Mouse (Mus musculus) embryonic facial prominence, embryonic 10.5 days (tissue): Measurements from ENCODE around the gene Ift52. TPM values are rescaled to one million over a fixed set of nuclear protein-coding genes. Genes with fewer than 3 reads are reported as not detected.

ENCODE experiments used
- DNase-seq: peaks from one replicate; pipeline ENCODE4 v3.0.0-alpha.2; 2017; ENCODE audit warnings: low spot score
- H3K27ac ChIP-seq: fragments of 300-500 bp; sonication (generic); replicated peaks from 2 replicates; pipeline ENCODE4 v1.5.1; 2016; ENCODE audit warnings: mild to moderate bottlenecking
- H3K27me3 ChIP-seq: fragments of 300-500 bp; sonication (generic); replicated peaks from 2 replicates; pipeline ENCODE4 v1.6.1; 2016; ENCODE audit warnings: low read depth, mild to moderate bottlenecking; ENCODE audit not compliant: poor library complexity, severe bottlenecking
- H3K36me3 ChIP-seq: fragments of 300-500 bp; sonication (generic); replicated peaks from 2 replicates; pipeline ENCODE4 v1.6.1; 2016; ENCODE audit warnings: mild to moderate bottlenecking, moderate library complexity
- H3K4me1 ChIP-seq: fragments of 300-500 bp; sonication (generic); 2 replicates; pipeline ENCODE4 v1.6.1; 2016
- H3K4me3 ChIP-seq: fragments of 300-500 bp; sonication (generic); 2 replicates; pipeline ENCODE4 v1.5.1; 2016; ENCODE audit warnings: mild to moderate bottlenecking, moderate library complexity
- H3K9me3 ChIP-seq: fragments of 300-500 bp; sonication (generic); 2 replicates; pipeline ENCODE4 v1.6.1; 2016; ENCODE audit warnings: mild to moderate bottlenecking
- WGBS: fragments of 180-500 bp; shearing (Covaris S2); methylation state at CpG from one replicate; pipeline ENCODE4 v1.1.7; 2016; 5-methylcytosine and 5-hydroxymethylcytosine counted together
- polyA plus RNA-seq: library from polyadenylated mRNA; unstranded; fragments of >200 nt; fragmentation: Nextera tagmentation; extraction: Ambion mirVana; gene quantifications from 2 replicates; pipeline ENCODE4 v1.2.1, GENCODE M21; 2016

The Ift52 gene
- polyA plus RNA-seq, 1 experiment from 2014 or later = 51.9 TPM

DNA sequence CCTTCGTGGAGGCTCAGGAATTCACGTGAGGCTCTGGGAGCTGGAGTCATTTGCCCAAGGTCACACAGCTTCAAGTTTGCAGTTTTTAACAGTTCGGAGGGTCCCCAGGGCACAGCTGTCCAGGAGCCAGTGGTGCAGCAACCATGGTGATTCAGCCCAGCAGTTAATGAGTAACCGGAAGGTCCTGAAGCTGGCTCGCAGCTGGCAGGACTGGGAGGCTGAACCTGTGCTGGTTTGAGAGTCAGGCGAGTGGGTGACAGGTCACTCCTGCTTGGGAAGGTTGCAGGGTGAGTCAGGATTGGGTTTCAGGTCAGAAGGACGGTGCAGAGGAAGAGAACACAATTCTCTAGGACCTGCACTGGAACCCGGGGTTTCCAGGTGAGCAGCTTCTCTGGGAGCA lies 29.9 kb upstream of the Ift52 start, which contains the start of gene Sgk2:
TSS of gene Sgk2 (plus strand) at position 113 of the 400 bp plus-strand sequence.
- Histone ChIP-seq H3K27ac (no peak within 1 kb of the TSS), H3K36me3 (no peaks in the 10 kb centered on the region), H3K9me3 (no peaks in the 10 kb centered on the region), H3K4me3 (no peak within 1 kb of the TSS), H3K27me3 (no peaks in the 10 kb centered on the region), H3K4me1 (0 out of 2 replicates have a peak, but pooled peaks cover 5% of the 10 kb centered on the region)
- 65% methylated on average over 8 of the region's 8 CpGs for WGBS
- DNase-seq = no peak

GRCm38 (mm10) chr2:162988235-162988634 lies 28.9 kb upstream of the Ift52 start:
- 90% methylated on average over 4 of the region's 4 CpGs for WGBS
- Histone ChIP-seq H3K36me3 (no peaks in the 10 kb centered on the region), H3K9me3 (no peaks in the 10 kb centered on the region), H3K27me3 (no peaks in the 10 kb centered on the region), H3K27ac (no peak overlapping the region), H3K4me1 (0 out of 2 replicates have a peak, but pooled peaks cover 5% of the 10 kb centered on the region), H3K4me3 (no peak overlapping the region)
- no peak for DNase-seq

GRCm38 (mm10) chr2:162991394-162992083 lies 25.6 kb upstream of the Ift52 start:
- WGBS = 33% methylated on average over 6 of the region's 6 CpGs
- no peak for DNase-seq
- Histone ChIP-seq H3K9me3 (no peaks in the 10 kb centered on the region), H3K4me3 (no peak overlapping the region), H3K27me3 (no peaks in the 10 kb centered on the region), H3K27ac (no peak overlapping the region), H3K36me3 (no peaks in the 10 kb centered on the region), H3K4me1 (0 out of 2 replicates have a peak, but pooled peaks cover 5% of the 10 kb centered on the region)

DNA sequence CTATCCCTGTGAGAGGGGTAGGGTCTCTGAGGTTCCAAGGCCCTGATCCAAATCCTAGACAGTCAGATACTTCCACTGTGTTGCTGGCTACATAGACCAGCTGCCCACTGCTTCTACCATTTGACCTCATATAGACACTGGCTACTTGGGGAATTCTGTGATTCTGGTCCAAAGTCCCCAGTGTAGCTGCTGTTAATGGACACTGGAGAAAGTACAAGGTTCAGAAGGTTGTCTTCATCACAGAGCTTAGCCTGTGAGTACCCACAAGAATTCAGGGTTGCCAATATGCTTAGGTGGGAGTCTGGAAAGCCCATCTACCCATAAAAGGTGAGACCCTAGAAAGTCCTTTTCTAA lies 25.1 kb upstream of the Ift52 start:
- H3K27me3 ChIP-seq = no peaks in the 10 kb centered on the region
- H3K4me3 ChIP-seq = no peak overlapping the region
- no peaks in the 10 kb centered on the region for H3K9me3 ChIP-seq
- DNase-seq = no peak
- 0 out of 2 replicates have a peak, but pooled peaks cover 4% of the 10 kb centered on the region for H3K4me1 ChIP-seq
- no peaks in the 10 kb centered on the region for H3K36me3 ChIP-seq
- no peak overlapping the region for H3K27ac ChIP-seq

DNA sequence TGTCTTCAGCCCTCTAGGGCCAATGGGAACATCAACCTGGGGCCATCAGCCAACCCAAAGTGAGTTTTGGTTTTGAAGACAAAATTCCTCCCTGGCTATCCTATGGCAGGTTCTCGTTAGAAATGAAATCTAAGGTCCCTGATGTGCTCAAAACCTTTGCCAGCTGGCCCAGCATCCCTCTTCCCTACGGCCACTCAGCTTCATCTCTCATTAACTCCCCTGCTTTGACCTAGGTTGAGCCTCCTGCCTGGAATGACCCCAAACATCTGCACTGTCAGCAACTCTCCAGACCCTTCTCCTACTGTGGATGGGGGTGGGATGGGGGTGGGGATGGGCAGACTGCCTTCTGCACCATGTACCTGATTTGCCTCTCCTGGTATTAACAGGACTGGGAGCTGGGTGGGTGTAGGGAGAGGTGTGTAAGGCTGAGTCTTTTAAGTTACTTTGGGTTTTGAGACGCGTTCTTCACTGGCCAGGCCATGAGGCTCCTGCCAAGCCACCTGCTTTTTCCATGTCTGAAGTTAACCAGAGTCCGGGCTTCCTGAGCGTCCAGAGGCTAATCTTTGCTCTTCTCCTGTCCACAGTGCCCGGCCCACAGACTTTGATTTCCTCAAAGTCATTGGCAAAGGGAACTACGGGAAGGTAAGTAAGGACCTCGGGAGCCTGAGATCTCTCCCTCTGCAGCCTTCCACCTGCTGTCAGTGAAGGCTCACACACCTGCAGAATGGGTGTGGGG lies 23.1 kb upstream of the Ift52 start:
- Histone ChIP-seq H3K27me3 (peaks cover 2% of the 10 kb centered on the region; the same call in 1 of the 2 replicates), H3K36me3 (no peaks in the 10 kb centered on the region), H3K9me3 (no peaks in the 10 kb centered on the region), H3K4me1 (peaks cover 4% of the 10 kb centered on the region), H3K27ac (no peak overlapping the region), H3K4me3 (no peak overlapping the region)
- no peak for DNase-seq
- WGBS = 81% methylated on average over 9 of the region's 9 CpGs

DNA sequence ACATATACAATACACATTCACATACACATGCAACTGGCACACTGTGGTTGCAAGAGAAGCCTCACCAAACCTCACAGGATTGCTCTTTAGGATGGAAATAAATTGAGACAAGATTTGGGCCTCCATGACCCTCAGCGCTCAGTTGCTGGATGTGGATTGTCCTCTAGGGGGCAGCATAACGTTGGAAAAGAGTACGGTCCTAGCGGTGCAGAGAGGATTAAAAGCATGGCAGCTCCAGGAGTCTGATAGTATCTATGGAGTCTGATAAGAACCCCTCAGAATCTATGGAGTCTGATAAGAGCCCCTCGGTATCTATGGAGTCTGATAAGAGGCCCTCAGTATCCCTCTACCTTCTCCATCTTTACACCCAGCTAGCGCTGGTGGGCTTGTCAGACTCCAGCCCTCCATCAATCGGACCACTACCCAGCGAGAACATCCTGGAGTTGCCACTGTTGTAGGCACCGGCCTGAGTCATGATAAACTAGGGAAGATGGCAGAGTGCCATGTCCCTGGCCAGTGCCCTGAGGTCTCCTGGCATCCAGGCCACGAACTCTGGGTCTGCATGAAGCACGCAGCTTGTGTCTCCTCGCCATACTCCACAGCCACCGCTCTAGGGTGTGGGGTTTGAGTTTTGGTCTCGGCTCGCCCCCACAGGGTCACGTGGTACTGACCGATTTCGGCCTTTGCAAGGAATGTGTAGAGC lies 18.5 kb upstream of the Ift52 start:
- no peaks in the 10 kb centered on the region for H3K9me3 ChIP-seq
- H3K27me3 ChIP-seq = peaks cover 10% of the 10 kb centered on the region; the same call in 1 of the 2 replicates
- peak; percentile 69 for DNase-seq
- peaks cover 7% of the 10 kb centered on the region for H3K4me1 ChIP-seq
- H3K36me3 ChIP-seq = no peaks in the 10 kb centered on the region
- no peak overlapping the region for H3K27ac ChIP-seq
- H3K4me3 ChIP-seq = peak overlapping the region; percentile 46
- WGBS = 28% methylated on average over 18 of the region's 18 CpGs

DNA sequence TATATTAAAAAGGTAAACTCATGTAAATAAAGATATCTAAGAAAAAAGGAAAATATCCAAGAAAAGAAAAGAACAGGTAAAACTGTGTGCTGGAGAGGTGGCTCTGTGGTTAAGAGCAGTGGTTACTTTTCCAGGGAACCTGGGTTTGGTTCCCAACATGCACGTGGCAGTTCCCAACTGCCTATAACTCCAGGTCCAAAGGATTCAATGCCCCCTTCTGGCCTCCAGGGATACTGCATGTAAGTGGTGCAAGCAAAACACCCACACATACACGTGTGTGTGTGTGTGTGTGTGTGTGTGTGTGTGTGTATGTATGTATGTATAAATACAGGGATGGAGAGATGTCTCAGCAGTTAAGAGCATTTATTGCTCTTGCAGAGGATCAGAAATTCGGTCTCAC lies 17.4 kb upstream of the Ift52 start:
- DNase-seq = peak; percentile 56
- Histone ChIP-seq H3K9me3 (no peaks in the 10 kb centered on the region), H3K4me3 (no peak overlapping the region), H3K27ac (no peak overlapping the region), H3K36me3 (no peaks in the 10 kb centered on the region), H3K27me3 (peaks cover 16% of the 10 kb centered on the region; the same call in 1 of the 2 replicates), H3K4me1 (peaks cover 7% of the 10 kb centered on the region)
- 34% methylated on average over 3 of the region's 3 CpGs for WGBS

DNA sequence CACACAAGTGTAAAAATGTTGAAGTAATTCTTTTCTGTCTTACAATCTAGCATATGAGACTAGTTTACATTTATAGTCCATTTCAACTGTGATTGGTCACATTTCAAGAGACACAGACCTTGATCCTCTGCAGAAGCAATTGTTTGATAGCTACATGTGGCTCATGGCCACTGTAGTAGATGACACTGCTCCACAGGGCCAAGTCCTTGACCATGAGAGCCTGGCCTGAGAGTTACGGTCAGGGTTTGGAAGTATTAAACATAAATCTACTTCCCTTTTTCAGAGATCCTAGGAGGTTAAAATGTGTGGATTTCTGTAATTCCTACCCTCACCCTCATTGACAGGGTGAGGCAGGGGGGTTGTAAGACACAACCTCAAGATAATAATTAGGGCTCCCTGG lies 16.1 kb upstream of the Ift52 start:
- Histone ChIP-seq H3K9me3 (no peaks in the 10 kb centered on the region), H3K27ac (no peak overlapping the region), H3K36me3 (no peaks in the 10 kb centered on the region), H3K27me3 (peaks cover 16% of the 10 kb centered on the region; the same call in 1 of the 2 replicates), H3K4me1 (peaks cover 7% of the 10 kb centered on the region), H3K4me3 (no peak overlapping the region)
- WGBS = 93% methylated on average over 1 of the region's 1 CpGs
- DNase-seq = no peak

DNA sequence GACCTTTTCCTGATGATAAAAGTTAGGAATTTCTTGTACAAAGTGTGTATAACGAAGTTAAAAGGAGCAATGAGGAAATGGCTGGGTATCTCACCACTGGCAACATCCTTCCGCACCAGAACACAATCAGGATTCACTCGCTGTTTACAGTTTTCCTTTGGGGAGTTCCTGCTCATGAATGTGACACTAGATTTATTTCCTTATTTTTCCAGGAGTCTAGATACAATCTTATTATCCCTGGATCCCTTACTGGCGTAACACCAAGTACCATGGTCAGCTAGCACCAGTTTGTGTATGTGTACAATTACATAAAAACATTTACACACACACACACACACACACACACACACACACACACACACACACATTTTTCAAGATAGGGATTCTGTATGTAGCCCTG lies 9.9 kb upstream of the Ift52 start:
- Histone ChIP-seq H3K9me3 (no peaks in the 10 kb centered on the region), H3K27ac (no peak overlapping the region), H3K36me3 (no peaks in the 10 kb centered on the region), H3K27me3 (0 out of 2 replicates have a peak, but pooled peaks cover 11% of the 10 kb centered on the region), H3K4me3 (no peak overlapping the region), H3K4me1 (no peaks in the 10 kb centered on the region)
- DNase-seq = no peak
- WGBS = 87% methylated on average over 4 of the region's 4 CpGs

- Histone ChIP-seq H3K9me3 (no peaks in the 10 kb centered on the region), H3K4me1 (no peaks in the 10 kb centered on the region), H3K27me3 (no peaks in the 10 kb centered on the region), H3K36me3 (peaks cover 98% of the 10 kb centered on the region), H3K4me3 (no peak overlapping the region), H3K27ac (no peak overlapping the region)
- DNase-seq = no peak
- WGBS = 91% methylated on average over 5 of the region's 5 CpGs
Observed at GRCm38 (mm10) chr2:163031289-163031688, 14.1 kb downstream of the Ift52 start.

DNA sequence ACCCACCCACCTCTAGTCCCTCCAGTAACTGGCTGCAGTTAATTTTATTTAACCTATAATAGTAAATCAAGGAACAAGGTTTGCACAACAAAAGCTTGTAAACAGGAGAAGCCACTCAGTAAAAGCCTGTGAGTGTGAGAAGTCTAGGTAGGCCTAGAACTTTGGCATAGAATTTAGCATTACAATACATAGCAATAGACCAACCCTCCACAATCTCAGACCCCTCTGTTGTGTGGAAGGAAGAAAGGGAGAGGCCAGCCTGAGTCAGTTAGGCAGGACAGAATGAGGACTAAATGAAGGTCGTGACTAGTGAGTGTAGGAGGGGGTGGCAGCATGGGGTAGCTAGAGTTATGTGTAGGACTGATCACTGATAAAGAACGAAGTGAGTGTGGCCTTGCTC lies 14.6 kb downstream of the Ift52 start:
- Histone ChIP-seq H3K36me3 (peaks cover 98% of the 10 kb centered on the region), H3K4me3 (no peak overlapping the region), H3K4me1 (no peaks in the 10 kb centered on the region), H3K9me3 (no peaks in the 10 kb centered on the region), H3K27ac (no peak overlapping the region), H3K27me3 (no peaks in the 10 kb centered on the region)
- DNase-seq = no peak
- WGBS = 85% methylated on average over 2 of the region's 2 CpGs

GRCm38 (mm10) chr2:163032622-163033021 lies 15.5 kb downstream of the Ift52 start:
- H3K9me3 ChIP-seq = no peaks in the 10 kb centered on the region
- peaks cover 98% of the 10 kb centered on the region for H3K36me3 ChIP-seq
- no peaks in the 10 kb centered on the region for H3K4me1 ChIP-seq
- H3K27ac ChIP-seq = no peak overlapping the region
- 36% methylated on average over 4 of the region's 4 CpGs for WGBS
- H3K4me3 ChIP-seq = no peak overlapping the region
- H3K27me3 ChIP-seq = no peaks in the 10 kb centered on the region
- no peak for DNase-seq
